Mouse (Mus musculus): ENCODE measurements around the gene Lmntd1. TPM values are rescaled to one million over a fixed set of nuclear protein-coding genes. Genes with fewer than 3 reads are reported as not detected.

Lmntd1 gene
- polyA plus RNA-seq, 1 experiment from 2014 or later: 0.78 TPM

- no peak overlapping the region for H3K4me3 ChIP-seq (replicated peaks)
- peak; percentile 80 for ATAC-seq
- no peak overlapping the region for H3K9ac ChIP-seq (replicated peaks)
- H3K9me3 ChIP-seq: no peaks in the 10 kb centered on the region
- H3K27me3 ChIP-seq: no peaks in the 10 kb centered on the region
- WGBS: 33% methylated on average over 10 of the region's 10 CpGs
- H3K4me2 ChIP-seq (replicated peaks): no peak overlapping the region
- H3K27ac ChIP-seq: peak overlapping the region; percentile 19; the same call in 1 of the 2 replicates
- H3K4me1 ChIP-seq (replicated peaks): peaks cover 22% of the 10 kb centered on the region
- H3K36me3 ChIP-seq: no peaks in the 10 kb centered on the region
Observed at GRCm38 (mm10) chr6:145578457-145579185, 35.5 kb downstream of the Lmntd1 start.

DNA sequence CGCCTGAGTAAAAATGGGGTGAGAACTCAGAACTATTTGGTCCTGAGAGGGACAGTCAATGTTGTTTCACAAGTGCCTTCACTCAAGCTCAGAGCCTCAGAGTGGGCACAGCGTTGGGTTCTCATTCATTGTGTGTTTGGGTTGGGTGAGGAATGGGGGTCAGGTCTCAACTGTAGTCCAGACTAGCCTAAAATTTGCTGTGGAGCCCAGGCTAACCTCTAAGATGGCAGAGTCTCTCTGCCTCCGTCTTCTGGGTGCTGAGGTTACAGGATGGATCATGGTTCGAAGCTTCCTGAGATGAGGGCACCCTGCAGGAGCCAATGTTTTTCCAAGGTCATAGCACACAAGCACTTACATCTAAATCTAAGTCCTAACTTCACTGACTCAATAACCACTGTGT lies 37.4 kb downstream of the Lmntd1 start:
- no peaks in the 10 kb centered on the region for H3K36me3 ChIP-seq
- no peaks in the 10 kb centered on the region for H3K27me3 ChIP-seq
- WGBS: 96% methylated on average over 4 of the region's 4 CpGs
- peaks cover 20% of the 10 kb centered on the region for H3K4me1 ChIP-seq (replicated peaks)
- H3K9ac ChIP-seq (replicated peaks): no peak overlapping the region
- H3K27ac ChIP-seq: no peak overlapping the region
- H3K4me2 ChIP-seq (replicated peaks): no peak overlapping the region
- ATAC-seq: no peak
- no peaks in the 10 kb centered on the region for H3K9me3 ChIP-seq
- no peak overlapping the region for H3K4me3 ChIP-seq (replicated peaks)

- ATAC-seq: no peak
- Histone ChIP-seq H3K4me3 (replicated peaks) (no peak overlapping the region), H3K27me3 (no peaks in the 10 kb centered on the region), H3K9me3 (no peaks in the 10 kb centered on the region), H3K36me3 (no peaks in the 10 kb centered on the region), H3K4me2 (replicated peaks) (no peak overlapping the region), H3K9ac (replicated peaks) (no peak overlapping the region), H3K4me1 (replicated peaks) (peaks cover 5% of the 10 kb centered on the region; the same call in 1 of the 2 replicates), H3K27ac (no peak overlapping the region)
- WGBS: 85% methylated on average over 6 of the region's 6 CpGs
Observed at GRCm38 (mm10) chr6:145573250-145574013, 40.7 kb downstream of the Lmntd1 start.

GRCm38 (mm10) chr6:145568701-145569100 lies 45.4 kb downstream of the Lmntd1 start:
- H3K4me3 ChIP-seq (replicated peaks): no peak overlapping the region
- H3K36me3 ChIP-seq: no peaks in the 10 kb centered on the region
- H3K4me2 ChIP-seq (replicated peaks): no peak overlapping the region
- H3K9ac ChIP-seq (replicated peaks): no peak overlapping the region
- no peak overlapping the region for H3K27ac ChIP-seq
- no peaks in the 10 kb centered on the region for H3K27me3 ChIP-seq
- H3K9me3 ChIP-seq: peaks cover 2% of the 10 kb centered on the region; the same call in 1 of the 2 replicates
- WGBS: 90% methylated on average over 3 of the region's 3 CpGs
- H3K4me1 ChIP-seq (replicated peaks): 0 out of 2 replicates have a peak, but pooled peaks cover 6% of the 10 kb centered on the region
- ATAC-seq: no peak

DNA sequence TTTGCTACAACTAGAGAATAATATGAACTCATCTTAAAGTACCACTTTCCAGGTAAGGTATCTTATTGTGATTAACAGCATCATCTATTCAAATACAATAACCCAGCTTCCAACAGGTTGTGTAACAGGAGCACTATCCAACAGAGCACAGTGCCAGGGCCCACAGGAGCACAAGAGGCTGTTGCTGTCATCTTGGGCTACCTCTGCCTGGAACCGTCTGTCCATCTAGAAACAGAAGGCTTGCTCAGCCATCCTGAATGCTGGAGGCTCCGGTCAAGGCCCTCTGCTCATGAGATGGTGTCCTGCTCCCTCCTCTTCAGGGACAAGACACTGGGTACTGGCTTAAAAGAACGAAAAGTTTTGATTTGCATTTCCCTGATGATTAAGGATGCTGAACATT lies 46.3 kb downstream of the Lmntd1 start:
- Histone ChIP-seq H3K27me3 (no peaks in the 10 kb centered on the region), H3K9ac (replicated peaks) (no peak overlapping the region), H3K36me3 (no peaks in the 10 kb centered on the region), H3K4me2 (replicated peaks) (no peak overlapping the region), H3K27ac (no peak overlapping the region), H3K9me3 (peaks cover 3% of the 10 kb centered on the region; the same call in 1 of the 2 replicates), H3K4me1 (replicated peaks) (0 out of 2 replicates have a peak, but pooled peaks cover 6% of the 10 kb centered on the region), H3K4me3 (replicated peaks) (no peak overlapping the region)
- no peak for ATAC-seq
- 88% methylated on average over 3 of the region's 3 CpGs for WGBS

DNA sequence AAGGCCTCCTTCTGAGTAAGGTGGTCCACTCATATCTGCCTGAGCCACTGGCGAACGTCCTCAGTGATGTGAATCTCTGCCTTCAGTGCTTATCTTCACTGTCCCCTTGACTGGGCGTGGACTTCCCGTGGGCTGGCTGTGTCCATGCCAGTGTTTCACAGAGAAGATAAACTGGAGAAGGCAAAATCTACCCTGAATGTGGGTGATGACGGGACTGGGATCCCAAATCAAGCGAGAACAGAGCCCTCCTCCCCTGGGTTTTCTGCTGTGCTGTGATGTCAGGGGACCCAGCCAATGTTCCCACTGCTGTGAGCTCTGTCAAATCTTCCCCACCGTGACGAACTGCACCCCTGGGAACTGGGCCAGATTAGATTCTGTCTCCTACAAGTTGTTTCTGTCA lies 46.8 kb downstream of the Lmntd1 start:
- ATAC-seq: no peak
- H3K9ac ChIP-seq (replicated peaks): no peak overlapping the region
- H3K4me2 ChIP-seq (replicated peaks): no peak overlapping the region
- peaks cover 3% of the 10 kb centered on the region; the same call in 1 of the 2 replicates for H3K9me3 ChIP-seq
- no peak overlapping the region for H3K4me3 ChIP-seq (replicated peaks)
- 0 out of 2 replicates have a peak, but pooled peaks cover 6% of the 10 kb centered on the region for H3K4me1 ChIP-seq (replicated peaks)
- H3K27ac ChIP-seq: no peak overlapping the region
- H3K36me3 ChIP-seq: no peaks in the 10 kb centered on the region
- 84% methylated on average over 8 of the region's 8 CpGs for WGBS
- no peaks in the 10 kb centered on the region for H3K27me3 ChIP-seq

- ATAC-seq: no peak
Observed at GRCm38 (mm10) chr6:145565663-145566062, 48.5 kb downstream of the Lmntd1 start.

GRCm38 (mm10) chr6:145564671-145565070 lies 49.4 kb downstream of the Lmntd1 start:
- 89% methylated on average over 4 of the region's 4 CpGs for WGBS
- Histone ChIP-seq H3K27me3 (no peaks in the 10 kb centered on the region), H3K36me3 (no peaks in the 10 kb centered on the region), H3K9me3 (peaks cover 3% of the 10 kb centered on the region; the same call in 1 of the 2 replicates), H3K4me1 (replicated peaks) (0 out of 2 replicates have a peak, but pooled peaks cover 6% of the 10 kb centered on the region), H3K27ac (no peak overlapping the region), H3K9ac (replicated peaks) (no peak overlapping the region), H3K4me3 (replicated peaks) (no peak overlapping the region), H3K4me2 (replicated peaks) (no peak overlapping the region)
- ATAC-seq: no peak

More at GRCm38 (mm10) chr6:145565663-145566062, 48.5 kb downstream of the Lmntd1 start:
- no peak overlapping the region for H3K4me3 ChIP-seq (replicated peaks)
- H3K4me2 ChIP-seq (replicated peaks): no peak overlapping the region
- 0 out of 2 replicates have a peak, but pooled peaks cover 6% of the 10 kb centered on the region for H3K4me1 ChIP-seq (replicated peaks)
- 97% methylated on average over 5 of the region's 5 CpGs for WGBS
- no peaks in the 10 kb centered on the region for H3K36me3 ChIP-seq
- no peak overlapping the region for H3K9ac ChIP-seq (replicated peaks)
- H3K27me3 ChIP-seq: no peaks in the 10 kb centered on the region
- peaks cover 3% of the 10 kb centered on the region; the same call in 1 of the 2 replicates for H3K9me3 ChIP-seq
- no peak overlapping the region for H3K27ac ChIP-seq

DNA sequence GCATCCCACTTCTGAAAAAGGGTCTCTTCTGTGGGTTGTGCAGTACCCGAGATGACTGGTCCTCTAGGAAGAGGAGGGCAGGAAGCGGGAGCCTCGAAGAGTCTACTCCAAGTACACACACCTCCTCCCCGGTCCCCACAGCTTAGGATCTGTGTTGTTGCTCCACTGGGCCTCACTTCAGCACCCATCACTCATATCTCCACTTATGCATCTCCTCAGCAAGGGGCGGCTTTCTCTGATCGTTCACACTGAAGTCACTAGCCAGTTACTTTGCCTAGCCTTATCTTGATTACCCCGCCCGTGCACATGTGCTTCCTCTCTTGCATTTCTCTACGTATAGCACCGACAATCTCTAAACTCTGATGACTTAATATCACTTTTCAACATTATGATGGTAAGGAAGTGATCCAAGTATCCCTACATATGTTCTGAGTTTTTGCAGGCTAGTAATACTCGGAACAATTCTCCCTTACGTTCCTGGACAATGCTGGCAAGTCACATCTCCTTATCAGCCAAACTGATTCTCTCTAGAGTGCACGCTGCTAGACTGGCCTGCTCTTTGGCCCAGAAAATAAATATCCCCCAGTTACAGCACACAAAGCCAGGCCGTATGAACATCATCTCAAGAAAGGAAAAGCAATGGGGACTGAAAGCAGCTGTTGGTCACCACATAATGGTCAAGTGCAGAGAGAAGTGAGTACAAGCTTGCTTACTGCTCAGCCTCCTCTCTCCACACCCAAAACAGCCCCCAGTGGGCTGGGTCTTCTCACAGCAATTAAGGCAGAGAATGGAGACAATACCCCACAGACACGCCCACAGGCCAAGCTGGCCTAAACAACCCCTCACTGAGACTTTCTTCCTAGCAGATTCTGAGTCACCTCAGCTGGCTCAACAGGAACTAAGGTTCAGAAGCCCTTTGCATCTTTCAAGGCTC lies 56.8 kb downstream of the Lmntd1 start:
- Histone ChIP-seq H3K4me1 (replicated peaks) (no peaks in the 10 kb centered on the region), H3K9ac (replicated peaks) (no peak overlapping the region), H3K4me3 (replicated peaks) (no peak overlapping the region), H3K27ac (no peak overlapping the region), H3K36me3 (no peaks in the 10 kb centered on the region), H3K27me3 (no peaks in the 10 kb centered on the region), H3K9me3 (no peaks in the 10 kb centered on the region), H3K4me2 (replicated peaks) (no peak overlapping the region)
- WGBS: 89% methylated on average over 15 of the region's 15 CpGs
- ATAC-seq: no peak

DNA sequence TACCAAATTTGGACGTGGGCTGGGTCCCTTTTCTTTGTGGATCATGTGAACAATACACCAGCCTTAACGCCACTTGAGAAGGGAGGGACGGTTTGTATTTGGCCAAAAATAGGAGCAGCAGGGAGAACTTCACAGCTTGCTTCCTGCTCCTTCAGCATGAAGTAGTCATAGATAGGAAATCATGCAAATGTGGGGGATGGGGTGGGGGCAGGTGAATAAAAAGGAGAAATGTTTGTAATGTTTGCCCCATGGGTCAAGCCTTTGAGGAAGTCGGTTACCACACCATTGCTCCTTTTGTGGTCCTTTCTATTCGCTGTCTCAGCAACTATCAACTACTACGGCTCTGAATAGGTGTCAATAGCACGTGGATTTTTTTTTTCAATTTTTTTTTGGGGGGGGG lies 60.9 kb downstream of the Lmntd1 start:
- H3K9ac ChIP-seq (replicated peaks): no peak overlapping the region
- no peak overlapping the region for H3K4me2 ChIP-seq (replicated peaks)
- no peaks in the 10 kb centered on the region for H3K27me3 ChIP-seq
- H3K4me1 ChIP-seq (replicated peaks): no peaks in the 10 kb centered on the region
- H3K27ac ChIP-seq: no peak overlapping the region
- no peaks in the 10 kb centered on the region for H3K36me3 ChIP-seq
- no peak for ATAC-seq
- no peaks in the 10 kb centered on the region for H3K9me3 ChIP-seq
- 69% methylated on average over 7 of the region's 7 CpGs for WGBS
- H3K4me3 ChIP-seq (replicated peaks): no peak overlapping the region

GRCm38 (mm10) chr6:145552817-145553216 lies 61.3 kb downstream of the Lmntd1 start:
- 88% methylated on average over 3 of the region's 3 CpGs for WGBS

More at GRCm38 (mm10) chr6:145552817-145553216, 61.3 kb downstream of the Lmntd1 start:
- no peaks in the 10 kb centered on the region for H3K36me3 ChIP-seq
- H3K9me3 ChIP-seq: no peaks in the 10 kb centered on the region
- no peak overlapping the region for H3K4me3 ChIP-seq (replicated peaks)
- ATAC-seq: no peak
- H3K27ac ChIP-seq: no peak overlapping the region
- H3K27me3 ChIP-seq: no peaks in the 10 kb centered on the region
- H3K4me1 ChIP-seq (replicated peaks): no peaks in the 10 kb centered on the region
- H3K4me2 ChIP-seq (replicated peaks): no peak overlapping the region
- H3K9ac ChIP-seq (replicated peaks): no peak overlapping the region

All from midbrain, embryonic 13.5 days (tissue).